Mouse (Mus musculus) heart, embryonic 12.5 days (tissue): ENCODE measurements around the gene Sbf2. TPM values are rescaled to one million over a fixed set of nuclear protein-coding genes. Genes with fewer than 3 reads are reported as not detected.
"Not testable (repeated sequence)": the region's sequence is repeated elsewhere in the genome, so short reads cannot be mapped to it uniquely, and the experiment has no call there.

ENCODE experiments used
- ATAC-seq: fragments of 200-750 bp; cut with Nextera tagmentation; 2 replicates; pipeline ENCODE4 v1.8.0; 2017; ENCODE audit warnings: moderate TSS enrichment, moderate library complexity; ENCODE audit not compliant: insufficient number of reproducible peaks, low FRiP score
- H3K27ac ChIP-seq: fragments of 300-500 bp; sonication (generic); 2 replicates; pipeline ENCODE4 v1.5.1; 2016; ENCODE audit warnings: mild to moderate bottlenecking, moderate library complexity; ENCODE audit not compliant: poor library complexity, severe bottlenecking
- H3K27me3 ChIP-seq: fragments of 300-500 bp; sonication (generic); replicated peaks from 2 replicates; pipeline ENCODE4 v1.6.1; 2016; ENCODE audit warnings: mild to moderate bottlenecking, moderate library complexity
- H3K36me3 ChIP-seq: fragments of 300-500 bp; sonication (generic); 2 replicates; pipeline ENCODE4 v1.6.1; 2016; ENCODE audit warnings: mild to moderate bottlenecking, moderate library complexity
- H3K4me1 ChIP-seq: fragments of 300-500 bp; sonication (generic); replicated peaks from 2 replicates; pipeline ENCODE4 v1.6.1; 2016; ENCODE audit warnings: mild to moderate bottlenecking
- H3K4me2 ChIP-seq: fragments of 300-500 bp; sonication (generic); 2 replicates; pipeline ENCODE4 v1.6.1; 2016; ENCODE audit warnings: mild to moderate bottlenecking, moderate library complexity
- H3K4me3 ChIP-seq: fragments of 300-500 bp; sonication (generic); 2 replicates; pipeline ENCODE4 v1.5.1; 2016; ENCODE audit warnings: mild to moderate bottlenecking
- H3K9ac ChIP-seq: fragments of 300-500 bp; sonication (generic); 2 replicates; pipeline ENCODE4 v1.6.1; 2016; ENCODE audit warnings: mild to moderate bottlenecking, moderate library complexity
- H3K9me3 ChIP-seq: fragments of 300-500 bp; sonication (generic); replicated peaks from 2 replicates; pipeline ENCODE4 v1.6.1; 2016; ENCODE audit warnings: mild to moderate bottlenecking, moderate library complexity
- WGBS: fragments of 180-500 bp; shearing (Covaris S2); methylation state at CpG from one replicate; pipeline ENCODE4 v1.1.7; 2016; 5-methylcytosine and 5-hydroxymethylcytosine counted together
- polyA plus RNA-seq: library from polyadenylated mRNA; unstranded; fragments of >200 nt; fragmentation: Nextera tagmentation; extraction: Ambion mirVana; gene quantifications from 2 replicates; pipeline ENCODE4 v1.2.1, GENCODE M21; 2016

The Sbf2 gene
- polyA plus RNA-seq, 1 experiment from 2014 or later, result 39.2 TPM

DNA sequence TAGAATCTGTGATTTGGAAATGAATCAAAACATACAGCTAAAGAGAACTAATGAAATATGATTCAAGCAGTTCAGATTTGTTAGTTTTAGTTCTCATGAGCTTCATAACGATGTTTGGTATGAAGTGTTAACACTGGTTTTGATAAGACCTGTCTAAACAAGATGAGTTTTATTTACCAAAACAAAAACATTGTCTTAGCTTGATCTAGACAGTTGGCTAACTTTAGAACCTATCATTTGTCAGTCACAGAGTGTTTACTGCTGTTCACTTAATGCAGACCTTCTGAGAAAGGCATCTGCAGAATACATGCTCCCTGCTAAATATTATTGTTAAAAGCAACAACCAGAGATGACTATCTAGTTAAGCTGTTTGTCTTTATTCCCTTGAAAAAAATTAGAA, 116.1 kb downstream of the Sbf2 start:
- Histone ChIP-seq H3K4me1 (no peaks in the 10 kb centered on the region), H3K4me2 (no peak overlapping the region), H3K4me3 (no peak overlapping the region), H3K9ac (no peak overlapping the region), H3K27ac (no peak overlapping the region), H3K36me3 (no peaks in the 10 kb centered on the region), H3K9me3 (peaks cover 2% of the 10 kb centered on the region; the same call in 1 of the 2 replicates), H3K27me3 (no peaks in the 10 kb centered on the region)
- ATAC-seq, result no peak
- 82% methylated on average over 1 of the region's 1 CpGs for WGBS

- 73% methylated on average over 5 of the region's 5 CpGs for WGBS
These were observed 123.7 kb downstream of the Sbf2 start for GRCm38 (mm10) chr7:110491038-110491437.

GRCm38 (mm10) chr7:110485051-110485450, 129.7 kb downstream of the Sbf2 start:
- H3K27ac ChIP-seq, result no peak overlapping the region
- WGBS, result 75% methylated on average over 5 of the region's 5 CpGs
- no peak overlapping the region for H3K9ac ChIP-seq
- no peak overlapping the region for H3K4me3 ChIP-seq
- peaks cover 5% of the 10 kb centered on the region for H3K36me3 ChIP-seq
- no peaks in the 10 kb centered on the region for H3K27me3 ChIP-seq
- ATAC-seq, result no peak
- no peaks in the 10 kb centered on the region for H3K4me1 ChIP-seq
- H3K9me3 ChIP-seq, result no peaks in the 10 kb centered on the region
- H3K4me2 ChIP-seq, result no peak overlapping the region

More at GRCm38 (mm10) chr7:110491038-110491437, 123.7 kb downstream of the Sbf2 start:
- Histone ChIP-seq H3K9me3 (no peaks in the 10 kb centered on the region), H3K4me2 (no peak overlapping the region), H3K4me1 (no peaks in the 10 kb centered on the region), H3K27me3 (no peaks in the 10 kb centered on the region), H3K36me3 (no peaks in the 10 kb centered on the region), H3K9ac (no peak overlapping the region), H3K27ac (no peak overlapping the region), H3K4me3 (no peak overlapping the region)
- no peak for ATAC-seq

GRCm38 (mm10) chr7:110470987-110471386, 143.7 kb downstream of the Sbf2 start:
- no peak overlapping the region for H3K27ac ChIP-seq
- ATAC-seq, result no peak
- no peaks in the 10 kb centered on the region for H3K36me3 ChIP-seq
- no peaks in the 10 kb centered on the region for H3K4me1 ChIP-seq
- no peaks in the 10 kb centered on the region for H3K27me3 ChIP-seq
- H3K4me3 ChIP-seq, result no peak overlapping the region
- H3K9ac ChIP-seq, result no peak overlapping the region
- no peaks in the 10 kb centered on the region for H3K9me3 ChIP-seq
- H3K4me2 ChIP-seq, result no peak overlapping the region
- 57% methylated on average over 6 of the region's 6 CpGs for WGBS

DNA sequence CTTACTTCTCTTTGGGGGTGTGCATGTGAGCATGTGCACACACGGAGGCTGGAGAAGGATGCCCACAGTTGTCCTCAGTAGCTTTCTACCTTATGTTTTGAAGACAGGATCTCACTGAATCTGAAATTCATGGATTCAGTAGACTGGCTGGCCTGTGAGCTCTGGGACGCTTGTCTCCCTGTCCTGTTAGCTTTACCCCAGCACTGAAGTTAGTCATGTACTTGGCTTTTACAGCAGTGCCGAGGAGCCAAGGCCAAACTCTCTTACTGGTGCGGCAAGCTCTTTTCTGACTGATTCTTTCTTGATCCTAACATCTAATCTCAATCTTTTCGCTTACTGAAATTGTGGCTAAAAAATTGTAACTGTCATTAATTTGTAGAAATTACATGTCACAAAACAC, 151.3 kb downstream of the Sbf2 start:
- Histone ChIP-seq H3K4me2 (no peak overlapping the region), H3K9ac (no peak overlapping the region), H3K27ac (no peak overlapping the region), H3K9me3 (no peaks in the 10 kb centered on the region), H3K27me3 (no peaks in the 10 kb centered on the region), H3K4me3 (no peak overlapping the region), H3K4me1 (no peaks in the 10 kb centered on the region), H3K36me3 (no peaks in the 10 kb centered on the region)
- WGBS, result 79% methylated on average over 5 of the region's 5 CpGs
- ATAC-seq, result no peak

DNA sequence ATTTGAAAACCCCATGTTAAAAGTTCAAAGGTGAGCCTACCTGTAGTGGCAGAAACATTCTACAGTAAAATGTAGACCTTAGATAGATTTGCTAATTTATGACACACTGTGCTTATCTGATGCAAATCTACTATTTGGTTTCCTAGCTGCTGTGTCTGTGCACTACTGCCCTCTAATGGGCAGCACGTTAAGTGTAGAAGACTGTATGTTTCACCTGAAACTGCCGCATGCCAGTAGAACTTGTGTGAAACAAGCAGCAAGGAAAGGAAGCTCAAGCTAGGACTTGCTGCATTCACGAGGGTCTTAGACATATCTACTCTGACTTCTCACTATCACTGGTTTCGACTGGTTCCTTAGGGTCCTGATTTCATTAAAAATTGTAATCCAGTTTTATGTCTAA, 182.4 kb downstream of the Sbf2 start:
- Histone ChIP-seq H3K36me3 (peaks cover 7% of the 10 kb centered on the region), H3K4me2 (no peak overlapping the region), H3K27me3 (no peaks in the 10 kb centered on the region), H3K27ac (no peak overlapping the region), H3K9me3 (no peaks in the 10 kb centered on the region), H3K4me3 (no peak overlapping the region), H3K9ac (no peak overlapping the region), H3K4me1 (no peaks in the 10 kb centered on the region)
- ATAC-seq, result no peak
- 21% methylated on average over 4 of the region's 4 CpGs for WGBS

DNA sequence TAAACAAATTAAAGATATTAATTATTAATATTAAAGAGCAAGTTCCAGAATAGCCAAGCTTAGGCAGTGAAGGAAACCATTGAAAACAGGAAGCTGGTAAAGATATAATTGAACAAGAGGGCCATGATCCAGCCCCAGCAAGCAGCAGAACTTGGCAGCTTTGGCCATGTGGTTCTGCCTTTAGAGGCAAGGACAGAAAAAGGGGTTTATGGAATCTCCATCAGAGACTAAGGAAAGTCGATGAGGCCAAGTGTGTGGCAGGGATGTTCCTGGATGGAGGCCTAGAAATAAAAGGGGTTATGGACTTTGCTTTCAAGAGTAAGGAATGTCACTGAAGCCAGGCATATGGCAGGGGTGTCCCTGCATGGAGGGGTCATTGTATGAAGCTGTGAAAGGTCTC, 198.4 kb downstream of the Sbf2 start:
- no peak overlapping the region for H3K9ac ChIP-seq
- H3K36me3 ChIP-seq, result peaks cover 12% of the 10 kb centered on the region; the same call in 1 of the 2 replicates
- H3K4me1 ChIP-seq, result 0 out of 2 replicates have a peak, but pooled peaks cover 3% of the 10 kb centered on the region
- H3K4me2 ChIP-seq, result no peak overlapping the region
- no peak for ATAC-seq
- H3K4me3 ChIP-seq, result no peak overlapping the region
- 72% methylated on average over 1 of the region's 1 CpGs for WGBS
- H3K9me3 ChIP-seq, result no peaks in the 10 kb centered on the region
- H3K27ac ChIP-seq, result no peak overlapping the region
- no peaks in the 10 kb centered on the region for H3K27me3 ChIP-seq

DNA sequence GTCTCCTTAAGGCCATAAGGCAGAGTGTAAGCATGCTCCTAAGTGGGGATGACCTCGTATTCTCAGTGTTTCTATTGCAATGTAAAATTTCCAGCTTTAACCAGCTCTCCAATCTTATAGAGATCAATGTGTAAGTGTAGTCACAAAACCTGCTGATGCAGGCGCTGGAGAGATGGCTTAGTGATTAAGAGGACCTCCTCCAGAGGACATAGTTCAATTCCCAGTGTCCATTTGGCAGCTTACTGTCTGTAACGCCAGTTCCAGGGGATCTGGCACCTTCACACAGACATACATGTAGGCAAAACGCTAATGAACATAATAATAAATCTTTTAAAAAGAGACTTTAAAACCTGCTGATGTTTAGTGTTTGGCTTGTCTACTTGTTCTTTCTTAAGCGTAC, 200.4 kb downstream of the Sbf2 start:
- ATAC-seq, result no peak
- H3K4me3 ChIP-seq, result no peak overlapping the region
- 87% methylated on average over 5 of the region's 5 CpGs for WGBS

DNA sequence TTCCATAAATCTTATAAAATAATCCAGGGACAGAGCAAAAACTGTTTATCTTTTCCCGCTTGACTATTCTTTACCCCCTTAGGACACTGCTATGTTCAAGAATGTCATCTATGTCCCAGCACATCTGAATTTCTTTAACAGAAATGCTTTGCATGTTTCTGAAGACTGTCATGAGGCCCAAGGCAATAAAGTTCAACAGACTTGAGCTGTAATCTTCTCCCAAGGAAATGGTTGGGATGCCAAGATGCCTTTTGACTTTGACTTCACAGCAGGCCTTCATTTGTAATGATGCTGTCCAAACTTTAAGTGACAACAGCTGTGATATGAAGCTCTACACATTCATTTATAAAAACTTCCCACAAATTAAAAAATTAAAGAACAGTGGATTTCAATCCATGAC, 212.6 kb downstream of the Sbf2 start:
- Histone ChIP-seq H3K9me3 (no peaks in the 10 kb centered on the region; the same call in 1 of the 2 replicates), H3K27me3 (no peaks in the 10 kb centered on the region), H3K4me2 (no peak overlapping the region), H3K4me1 (no peaks in the 10 kb centered on the region), H3K27ac (no peak overlapping the region), H3K36me3 (peaks cover 21% of the 10 kb centered on the region), H3K9ac (no peak overlapping the region), H3K4me3 (no peak overlapping the region)
- no peak for ATAC-seq
- 67% methylated on average over 1 of the region's 1 CpGs for WGBS

More for the DNA sequence above, 200.4 kb downstream of the Sbf2 start:
- no peak overlapping the region for H3K4me2 ChIP-seq
- no peak overlapping the region for H3K9ac ChIP-seq
- no peaks in the 10 kb centered on the region for H3K9me3 ChIP-seq
- 0 out of 2 replicates have a peak, but pooled peaks cover 3% of the 10 kb centered on the region for H3K4me1 ChIP-seq
- peaks cover 11% of the 10 kb centered on the region; the same call in 1 of the 2 replicates for H3K36me3 ChIP-seq
- no peaks in the 10 kb centered on the region for H3K27me3 ChIP-seq
- H3K27ac ChIP-seq, result no peak overlapping the region

GRCm38 (mm10) chr7:110392576-110392975, 222.1 kb downstream of the Sbf2 start:
- Histone ChIP-seq H3K4me3 (no peak overlapping the region), H3K9me3 (no peaks in the 10 kb centered on the region), H3K27ac (peak overlapping the region; percentile 25; the same call in 1 of the 2 replicates), H3K9ac (no peak overlapping the region), H3K36me3 (peaks cover 5% of the 10 kb centered on the region), H3K27me3 (no peaks in the 10 kb centered on the region), H3K4me2 (no peak overlapping the region), H3K4me1 (peaks cover 9% of the 10 kb centered on the region)
- WGBS, result 51% methylated on average over 6 of the region's 6 CpGs
- no peak for ATAC-seq

- Histone ChIP-seq H3K27me3 (no peaks in the 10 kb centered on the region), H3K27ac (no peak overlapping the region), H3K4me1 (peaks cover 10% of the 10 kb centered on the region), H3K36me3 (no peaks in the 10 kb centered on the region), H3K9ac (no peak overlapping the region), H3K4me2 (no peak overlapping the region), H3K9me3 (no peaks in the 10 kb centered on the region), H3K4me3 (no peak overlapping the region)
- 77% methylated on average over 2 of the region's 2 CpGs for WGBS
- no peak for ATAC-seq
These were observed 223.1 kb downstream of the Sbf2 start for GRCm38 (mm10) chr7:110391632-110392031.

DNA sequence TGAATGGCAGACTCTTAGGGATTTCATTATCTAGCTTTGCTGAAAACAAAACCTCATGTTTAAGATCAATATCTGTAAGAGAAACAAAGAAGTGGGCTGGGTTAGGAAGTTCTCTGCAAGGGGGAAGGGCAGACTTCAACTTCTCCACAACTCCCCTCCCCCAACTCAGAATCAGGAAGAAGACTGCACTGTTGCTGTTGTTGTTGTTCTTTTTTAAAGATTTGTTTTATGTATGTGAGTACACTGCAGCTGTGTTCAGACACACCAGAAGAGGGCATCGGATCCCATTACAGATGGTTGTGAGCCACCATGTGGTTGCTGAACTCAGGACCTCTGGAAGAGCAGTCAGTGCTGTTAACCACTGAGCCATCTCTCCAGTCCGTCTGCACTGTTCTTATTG, 225.8 kb downstream of the Sbf2 start:
- not testable (repeated sequence) for H3K4me2 ChIP-seq, H3K4me1 ChIP-seq, H3K27me3 ChIP-seq, H3K9ac ChIP-seq, H3K36me3 ChIP-seq, H3K4me3 ChIP-seq, H3K9me3 ChIP-seq, H3K27ac ChIP-seq, ATAC-seq
- 62% methylated on average over 2 of the region's 2 CpGs for WGBS
